Mouse (Mus musculus) lung, embryonic 15.5 days (tissue): ENCODE results near the gene BC004004. TPM values are rescaled to one million over a fixed set of nuclear protein-coding genes. Genes with fewer than 3 reads are reported as not detected.

Experiments used
- ATAC-seq: fragments of 200-750 bp; cut with Nextera tagmentation; 2 replicates; pipeline ENCODE4 v1.8.0; 2017; ENCODE audit warnings: moderate number of reproducible peaks, borderline replicate concordance; ENCODE audit not compliant: low FRiP score, low TSS enrichment; ENCODE audit errors: extremely low read depth
- H3K27ac ChIP-seq: fragments of 300-500 bp; sonication (generic); 2 replicates; pipeline ENCODE4 v1.5.1; 2015; ENCODE audit warnings: moderate library complexity, mild to moderate bottlenecking, inconsistent platforms
- H3K27me3 ChIP-seq: fragments of 300-500 bp; sonication (generic); 2 replicates; pipeline ENCODE4 v1.6.1; 2015; ENCODE audit warnings: inconsistent platforms
- H3K36me3 ChIP-seq: fragments of 300-500 bp; sonication (generic); 2 replicates; pipeline ENCODE4 v1.6.1; 2015; ENCODE audit warnings: inconsistent platforms
- H3K4me1 ChIP-seq: fragments of 300-500 bp; sonication (generic); 2 replicates; pipeline ENCODE4 v1.6.1; 2015; ENCODE audit warnings: inconsistent platforms
- H3K4me2 ChIP-seq: fragments of 300-500 bp; sonication (generic); 2 replicates; pipeline ENCODE4 v1.6.1; 2015; ENCODE audit warnings: inconsistent platforms, mild to moderate bottlenecking, moderate library complexity
- H3K4me3 ChIP-seq: fragments of 300-500 bp; sonication (generic); 2 replicates; pipeline ENCODE4 v1.5.1; 2015; ENCODE audit warnings: mild to moderate bottlenecking, inconsistent platforms
- H3K9ac ChIP-seq: fragments of 300-500 bp; sonication (generic); 2 replicates; pipeline ENCODE4 v1.6.1; 2015; ENCODE audit warnings: inconsistent platforms
- H3K9me3 ChIP-seq: fragments of 300-500 bp; sonication (generic); 2 replicates; pipeline ENCODE4 v1.6.1; 2016; ENCODE audit warnings: inconsistent platforms
- WGBS: fragments of 180-500 bp; shearing (Covaris S2); methylation state at CpG from one replicate; pipeline ENCODE4 v1.1.7; 2015; 5-methylcytosine and 5-hydroxymethylcytosine counted together
- polyA plus RNA-seq: library from polyadenylated mRNA; unstranded; fragments of >200 nt; fragmentation: Nextera tagmentation; extraction: Ambion mirVana; gene quantifications from 2 replicates; pipeline ENCODE4 v1.2.1, GENCODE M21; 2015

Gene BC004004
- polyA plus RNA-seq, 1 experiment from 2014 or later = 79.2 TPM

- ATAC-seq = no peak
- no peaks in the 10 kb centered on the region for H3K9me3 ChIP-seq
- H3K27ac ChIP-seq = no peak within 1 kb of the TSS
- no peak within 1 kb of the TSS for H3K4me2 ChIP-seq
- H3K36me3 ChIP-seq = no peaks in the 10 kb centered on the region
- H3K9ac ChIP-seq = no peak within 1 kb of the TSS
- H3K27me3 ChIP-seq = no peaks in the 10 kb centered on the region
- peaks cover 23% of the 10 kb centered on the region for H3K4me1 ChIP-seq
- 14% methylated on average over 5 of the region's 5 CpGs for WGBS
- no peak within 1 kb of the TSS for H3K4me3 ChIP-seq
Measured at GRCm38 (mm10) chr17:29360761-29361221, 92.2 kb downstream of the BC004004 start, which contains the start of gene Fgd2. Gene Fgd2, plus strand, starts transcription at chr17:29360914.

- Histone ChIP-seq H3K9ac (no peak overlapping the region), H3K4me3 (no peak overlapping the region), H3K27me3 (no peaks in the 10 kb centered on the region), H3K27ac (no peak overlapping the region), H3K9me3 (no peaks in the 10 kb centered on the region), H3K4me1 (peaks cover 10% of the 10 kb centered on the region; the same call in 1 of the 2 replicates), H3K4me2 (no peak overlapping the region), H3K36me3 (no peaks in the 10 kb centered on the region)
- WGBS = 47% methylated on average over 8 of the region's 8 CpGs
- no peak for ATAC-seq
Measured at GRCm38 (mm10) chr17:29361982-29362691, 93.5 kb downstream of the BC004004 start.

- WGBS = 74% methylated on average over 8 of the region's 8 CpGs
- H3K9ac ChIP-seq = no peak overlapping the region
- no peaks in the 10 kb centered on the region for H3K9me3 ChIP-seq
- no peak for ATAC-seq
- no peak overlapping the region for H3K4me3 ChIP-seq
- H3K27me3 ChIP-seq = no peaks in the 10 kb centered on the region
- peaks cover 11% of the 10 kb centered on the region for H3K4me1 ChIP-seq
- no peaks in the 10 kb centered on the region for H3K36me3 ChIP-seq
- no peak overlapping the region for H3K27ac ChIP-seq
- H3K4me2 ChIP-seq = no peak overlapping the region
Measured at GRCm38 (mm10) chr17:29363109-29363508, 94.5 kb downstream of the BC004004 start.

Other genes with a start within 250 kb of the BC004004 start
- gene Srsf3, start 236.2 kb upstream of the BC004004 start, polyA plus RNA-seq = 633 and 642 TPM in 2 replicates
- 28.3 and 30.1 TPM in 2 replicates for gene Cdkn1a, start 177.8 kb upstream of the BC004004 start, polyA plus RNA-seq
- 0.52 and 1.4 TPM in 2 replicates for gene Rab44, start 154.6 kb upstream of the BC004004 start, polyA plus RNA-seq
- 3.9 and 5.1 TPM in 2 replicates for gene Cpne5, start 30.6 kb upstream of the BC004004 start, polyA plus RNA-seq
- 169 and 174 TPM in 2 replicates for gene Ppil1, start 4.6 kb upstream of the BC004004 start, polyA plus RNA-seq
- gene Pi16, start 48.9 kb downstream of the BC004004 start, polyA plus RNA-seq = 1.9 and 2.4 TPM in 2 replicates
- gene Mtch1, start 79.1 kb downstream of the BC004004 start, polyA plus RNA-seq = 341 and 343 TPM in 2 replicates
- 19.1 and 21.7 TPM in 2 replicates for gene Fgd2, start 92.1 kb downstream of the BC004004 start, polyA plus RNA-seq
- 16.3 and 17.2 TPM in 2 replicates for gene Pim1, start 222.0 kb downstream of the BC004004 start, polyA plus RNA-seq